Mouse (Mus musculus): Measurements from ENCODE around the gene Klhl26.

Klhl26 gene

GRCm38 (mm10) chr8:70477269-70477982, 658 bp upstream of the Klhl26 start:
- in situ Hi-C loops (cut with MboI) = no loop called here

GRCm38 (mm10) chr8:70471856-70472255, 4.9 kb downstream of the Klhl26 start:
- in situ Hi-C loops (cut with MboI) = no loop called here

GRCm38 (mm10) chr8:70469938-70470337, 6.8 kb downstream of the Klhl26 start:
- in situ Hi-C loops (cut with MboI) = no loop called here

- in situ Hi-C loops (cut with MboI) = no loop called here
Observed at GRCm38 (mm10) chr8:70469295-70469916, 7.4 kb downstream of the Klhl26 start.

GRCm38 (mm10) chr8:70468733-70469132, 8.0 kb downstream of the Klhl26 start:
- in situ Hi-C loops (cut with MboI) = no loop called here

GRCm38 (mm10) chr8:70467907-70468306, 8.9 kb downstream of the Klhl26 start:
- in situ Hi-C loops (cut with MboI) = no loop called here

- in situ Hi-C loops (cut with MboI) = no loop called here
Observed at GRCm38 (mm10) chr8:70467229-70467725, 9.5 kb downstream of the Klhl26 start.

GRCm38 (mm10) chr8:70466771-70467170, 10.0 kb downstream of the Klhl26 start:
- in situ Hi-C loops (cut with MboI) = no loop called here

GRCm38 (mm10) chr8:70466305-70466704, 10.5 kb downstream of the Klhl26 start:
- in situ Hi-C loops (cut with MboI) = no loop called here

- in situ Hi-C loops (cut with MboI) = no loop called here
Observed at GRCm38 (mm10) chr8:70465701-70466100, 11.1 kb downstream of the Klhl26 start.

- in situ Hi-C loops (cut with MboI) = no loop called here
Observed at GRCm38 (mm10) chr8:70464162-70464561, 12.6 kb downstream of the Klhl26 start.

GRCm38 (mm10) chr8:70463306-70463705, 13.5 kb downstream of the Klhl26 start:
- in situ Hi-C loops (cut with MboI) = no loop called here

GRCm38 (mm10) chr8:70462516-70462813, 14.3 kb downstream of the Klhl26 start:
- in situ Hi-C loops (cut with MboI) = no loop called here

- in situ Hi-C loops (cut with MboI) = no loop called here
Observed at GRCm38 (mm10) chr8:70461765-70462515, 14.8 kb downstream of the Klhl26 start.

- in situ Hi-C loops (cut with MboI) = no loop called here
Observed at GRCm38 (mm10) chr8:70460606-70461005, 16.2 kb downstream of the Klhl26 start.

- in situ Hi-C loops (cut with MboI) = no loop called here
Observed at GRCm38 (mm10) chr8:70460199-70460598, 16.6 kb downstream of the Klhl26 start.

- in situ Hi-C loops (cut with MboI) = no loop called here
Observed at GRCm38 (mm10) chr8:70459636-70460035, 17.1 kb downstream of the Klhl26 start.

- in situ Hi-C loops (cut with MboI) = no loop called here
Observed at GRCm38 (mm10) chr8:70458462-70458861, 18.3 kb downstream of the Klhl26 start.

GRCm38 (mm10) chr8:70457882-70458281, 18.9 kb downstream of the Klhl26 start:
- in situ Hi-C loops (cut with MboI) = no loop called here

- in situ Hi-C loops (cut with MboI) = no loop called here
Observed at GRCm38 (mm10) chr8:70456996-70457395, 19.8 kb downstream of the Klhl26 start.

- in situ Hi-C loops (cut with MboI) = no loop called here
Observed at GRCm38 (mm10) chr8:70453852-70454251, 22.9 kb downstream of the Klhl26 start.

- in situ Hi-C loops (cut with MboI) = no loop called here
Observed at GRCm38 (mm10) chr8:70452196-70452966, 24.4 kb downstream of the Klhl26 start.
